Mouse (Mus musculus): ENCODE results near the gene Pde4a. TPM values are rescaled to one million over a fixed set of nuclear protein-coding genes. Genes with fewer than 3 reads are reported as not detected.
A peak's percentile ranks its signal among the peaks of the same experiment; 100 is the strongest.

Pde4a gene
- polyA plus RNA-seq, 1 experiment from 2014 or later: 6.7 TPM

- no peaks in the 10 kb centered on the region for H3K36me3 ChIP-seq (ENCODE audit: control insufficient read depth, insufficient read depth, low read length)
- H3K4me2 ChIP-seq (ENCODE audit: low read length): no peak overlapping the region
- H3K9ac ChIP-seq (ENCODE audit: low read length): no peak overlapping the region
- 80% methylated on average over 12 of the region's 12 CpGs for WGBS
- no peak overlapping the region for H3K4me3 ChIP-seq (ENCODE audit: low read depth, low read length)
- H3K27me3 ChIP-seq (replicated peaks; ENCODE audit: control insufficient read depth, insufficient read depth, low read length): no peaks in the 10 kb centered on the region
- H3K4me1 ChIP-seq (replicated peaks; ENCODE audit: control insufficient read depth, insufficient read depth, low read length): no peaks in the 10 kb centered on the region
- no peak overlapping the region for H3K27ac ChIP-seq (ENCODE audit: low read depth)
- DNase-seq (ENCODE audit: low spot score): no peak
- no peak for ATAC-seq (replicated peaks; ENCODE audit: low FRiP score, low TSS enrichment, low read depth)
- H3K9me3 ChIP-seq (ENCODE audit: control insufficient read depth, low read length): no peaks in the 10 kb centered on the region
Observed at GRCm38 (mm10) chr9:21132102-21132775, 33.3 kb upstream of the Pde4a start.

- no peaks in the 10 kb centered on the region for H3K9me3 ChIP-seq (ENCODE audit: control insufficient read depth, low read length)
- no peaks in the 10 kb centered on the region for H3K27me3 ChIP-seq (replicated peaks; ENCODE audit: control insufficient read depth, insufficient read depth, low read length)
- H3K4me1 ChIP-seq (replicated peaks; ENCODE audit: control insufficient read depth, insufficient read depth, low read length): no peaks in the 10 kb centered on the region
- H3K9ac ChIP-seq (ENCODE audit: low read length): no peak overlapping the region
- 77% methylated on average over 9 of the region's 9 CpGs for WGBS
- no peak overlapping the region for H3K4me2 ChIP-seq (ENCODE audit: low read length)
- no peak overlapping the region for H3K4me3 ChIP-seq (ENCODE audit: low read depth, low read length)
- H3K36me3 ChIP-seq (ENCODE audit: control insufficient read depth, insufficient read depth, low read length): peaks cover 9% of the 10 kb centered on the region
- DNase-seq (ENCODE audit: low spot score) (no peak), ATAC-seq (replicated peaks; ENCODE audit: low FRiP score, low TSS enrichment, low read depth) (no peak)
- H3K27ac ChIP-seq (ENCODE audit: low read depth): no peak overlapping the region
Observed at GRCm38 (mm10) chr9:21133064-21133707, 32.3 kb upstream of the Pde4a start.

GRCm38 (mm10) chr9:21134595-21135328 is 30.8 kb upstream of the Pde4a start:
- Histone ChIP-seq H3K4me1 (replicated peaks; ENCODE audit: control insufficient read depth, insufficient read depth, low read length) (no peaks in the 10 kb centered on the region), H3K27me3 (replicated peaks; ENCODE audit: control insufficient read depth, insufficient read depth, low read length) (no peaks in the 10 kb centered on the region), H3K9me3 (ENCODE audit: control insufficient read depth, low read length) (no peaks in the 10 kb centered on the region), H3K27ac (ENCODE audit: low read depth) (no peak overlapping the region), H3K4me2 (ENCODE audit: low read length) (no peak overlapping the region), H3K36me3 (ENCODE audit: control insufficient read depth, insufficient read depth, low read length) (peaks cover 25% of the 10 kb centered on the region), H3K9ac (ENCODE audit: low read length) (no peak overlapping the region), H3K4me3 (ENCODE audit: low read depth, low read length) (no peak overlapping the region)
- WGBS: 79% methylated on average over 9 of the region's 9 CpGs
- ATAC-seq (replicated peaks; ENCODE audit: low FRiP score, low TSS enrichment, low read depth) (no peak), DNase-seq (ENCODE audit: low spot score) (no peak)

DNA sequence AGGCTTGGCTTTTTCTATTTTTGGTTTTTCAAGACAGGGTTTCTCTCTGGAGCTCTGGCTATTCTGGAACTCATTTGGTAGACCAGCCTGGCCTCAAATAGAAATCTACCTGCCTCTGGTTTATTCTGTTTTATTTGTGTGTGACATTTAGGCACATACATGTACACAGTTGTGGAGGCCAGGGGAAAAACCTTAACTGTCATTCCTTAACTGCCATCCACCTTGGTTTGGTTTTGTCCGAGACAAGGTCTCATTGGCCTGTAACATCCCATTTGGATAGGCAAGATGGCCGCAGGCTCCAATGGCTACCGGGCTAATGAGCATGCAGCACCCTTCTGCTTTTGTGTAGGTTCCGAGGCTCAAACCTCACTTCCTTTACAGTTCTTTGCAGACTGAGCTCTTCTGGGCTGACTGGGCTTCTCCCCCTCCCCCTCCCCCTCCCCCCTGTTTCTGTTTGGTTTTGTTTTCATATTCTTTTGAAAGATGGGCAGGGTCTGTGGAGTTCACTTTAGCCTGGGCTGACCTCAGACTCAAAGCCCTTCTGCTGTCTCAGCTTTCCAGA is 30.1 kb upstream of the Pde4a start:
- no peak overlapping the region for H3K4me2 ChIP-seq (ENCODE audit: low read length)
- peaks cover 31% of the 10 kb centered on the region for H3K36me3 ChIP-seq (ENCODE audit: control insufficient read depth, insufficient read depth, low read length)
- H3K27ac ChIP-seq (ENCODE audit: low read depth): no peak overlapping the region
- no peaks in the 10 kb centered on the region for H3K9me3 ChIP-seq (ENCODE audit: control insufficient read depth, low read length)
- H3K4me1 ChIP-seq (replicated peaks; ENCODE audit: control insufficient read depth, insufficient read depth, low read length): no peaks in the 10 kb centered on the region
- WGBS: 77% methylated on average over 4 of the region's 4 CpGs
- no peak overlapping the region for H3K9ac ChIP-seq (ENCODE audit: low read length)
- DNase-seq (ENCODE audit: low spot score) (no peak), ATAC-seq (replicated peaks; ENCODE audit: low FRiP score, low TSS enrichment, low read depth) (no peak)
- H3K4me3 ChIP-seq (ENCODE audit: low read depth, low read length): no peak overlapping the region
- no peaks in the 10 kb centered on the region for H3K27me3 ChIP-seq (replicated peaks; ENCODE audit: control insufficient read depth, insufficient read depth, low read length)

DNA sequence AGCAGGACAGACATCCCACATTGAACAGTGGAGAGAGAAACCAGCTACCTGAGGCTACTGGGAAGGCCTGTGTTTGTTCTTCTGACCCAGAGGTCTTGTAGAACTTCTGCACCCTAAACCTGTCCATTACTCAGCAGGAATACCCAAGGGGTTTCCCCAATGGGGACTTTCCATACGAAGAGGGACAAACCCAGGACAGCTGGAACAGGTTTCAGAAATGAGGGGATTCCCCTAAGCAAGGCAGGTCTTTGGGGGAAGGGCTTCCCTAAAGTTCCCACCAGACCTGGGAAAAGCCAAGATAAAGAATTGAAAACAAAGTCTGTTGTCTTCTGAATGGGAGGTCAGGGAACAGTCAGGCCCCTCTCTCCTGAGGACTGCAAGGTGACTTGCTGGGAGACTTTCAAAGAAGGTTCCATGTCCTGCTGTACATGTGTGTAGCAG is 29.6 kb upstream of the Pde4a start:
- 68% methylated on average over 1 of the region's 1 CpGs for WGBS
- ATAC-seq (replicated peaks; ENCODE audit: low FRiP score, low TSS enrichment, low read depth): no peak
- no peak overlapping the region for H3K9ac ChIP-seq (ENCODE audit: low read length)
- no peak for DNase-seq (ENCODE audit: low spot score)
- H3K36me3 ChIP-seq (ENCODE audit: control insufficient read depth, insufficient read depth, low read length): peaks cover 37% of the 10 kb centered on the region
- no peaks in the 10 kb centered on the region for H3K9me3 ChIP-seq (ENCODE audit: control insufficient read depth, low read length)
- H3K4me1 ChIP-seq (replicated peaks; ENCODE audit: control insufficient read depth, insufficient read depth, low read length): no peaks in the 10 kb centered on the region
- H3K4me2 ChIP-seq (ENCODE audit: low read length): no peak overlapping the region
- H3K27me3 ChIP-seq (replicated peaks; ENCODE audit: control insufficient read depth, insufficient read depth, low read length): no peaks in the 10 kb centered on the region
- no peak overlapping the region for H3K4me3 ChIP-seq (ENCODE audit: low read depth, low read length)
- H3K27ac ChIP-seq (ENCODE audit: low read depth): no peak overlapping the region

- no peak for DNase-seq (ENCODE audit: low spot score)
- no peak for ATAC-seq (replicated peaks; ENCODE audit: low FRiP score, low TSS enrichment, low read depth)
- Histone ChIP-seq H3K36me3 (ENCODE audit: control insufficient read depth, insufficient read depth, low read length) (peaks cover 41% of the 10 kb centered on the region), H3K9me3 (ENCODE audit: control insufficient read depth, low read length) (no peaks in the 10 kb centered on the region), H3K27me3 (replicated peaks; ENCODE audit: control insufficient read depth, insufficient read depth, low read length) (no peaks in the 10 kb centered on the region), H3K4me1 (replicated peaks; ENCODE audit: control insufficient read depth, insufficient read depth, low read length) (no peaks in the 10 kb centered on the region), H3K4me3 (ENCODE audit: low read depth, low read length) (no peak overlapping the region), H3K9ac (ENCODE audit: low read length) (no peak overlapping the region), H3K27ac (ENCODE audit: low read depth) (no peak overlapping the region), H3K4me2 (ENCODE audit: low read length) (no peak overlapping the region)
- 79% methylated on average over 6 of the region's 6 CpGs for WGBS
Observed at GRCm38 (mm10) chr9:21136401-21136800, 29.1 kb upstream of the Pde4a start.

GRCm38 (mm10) chr9:21137229-21137628 is 28.3 kb upstream of the Pde4a start:
- 50% methylated on average over 3 of the region's 3 CpGs for WGBS

DNA sequence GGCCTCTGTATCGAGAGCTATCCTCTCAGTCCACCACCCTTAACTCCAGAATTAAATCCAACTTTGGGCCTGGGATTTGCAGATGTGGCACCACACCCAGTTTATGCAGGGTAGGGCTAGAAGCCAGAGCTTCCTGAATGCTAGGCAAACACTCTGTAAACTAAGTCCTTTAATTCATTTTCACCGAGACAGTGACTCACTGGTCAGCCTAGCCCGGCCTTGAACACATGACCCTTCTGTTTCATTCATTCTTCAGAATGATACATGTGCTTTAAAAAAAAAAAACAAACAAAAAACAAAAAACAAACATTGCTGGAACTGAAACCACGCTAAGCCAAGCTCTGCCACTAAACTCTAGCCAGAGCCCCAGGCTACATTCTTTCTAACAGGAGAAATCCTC is 27.1 kb upstream of the Pde4a start:
- Histone ChIP-seq H3K4me3 (ENCODE audit: low read depth, low read length) (no peak overlapping the region), H3K4me1 (replicated peaks; ENCODE audit: control insufficient read depth, insufficient read depth, low read length) (no peaks in the 10 kb centered on the region), H3K36me3 (ENCODE audit: control insufficient read depth, insufficient read depth, low read length) (peaks cover 61% of the 10 kb centered on the region), H3K9ac (ENCODE audit: low read length) (no peak overlapping the region), H3K9me3 (ENCODE audit: control insufficient read depth, low read length) (no peaks in the 10 kb centered on the region), H3K4me2 (ENCODE audit: low read length) (no peak overlapping the region), H3K27me3 (replicated peaks; ENCODE audit: control insufficient read depth, insufficient read depth, low read length) (no peaks in the 10 kb centered on the region), H3K27ac (ENCODE audit: low read depth) (no peak overlapping the region)
- ATAC-seq (replicated peaks; ENCODE audit: low FRiP score, low TSS enrichment, low read depth): no peak
- 76% methylated on average over 4 of the region's 4 CpGs for WGBS
- no peak for DNase-seq (ENCODE audit: low spot score)

More at GRCm38 (mm10) chr9:21137229-21137628, 28.3 kb upstream of the Pde4a start:
- H3K4me2 ChIP-seq (ENCODE audit: low read length): no peak overlapping the region
- H3K9me3 ChIP-seq (ENCODE audit: control insufficient read depth, low read length): no peaks in the 10 kb centered on the region
- no peak overlapping the region for H3K27ac ChIP-seq (ENCODE audit: low read depth)
- H3K9ac ChIP-seq (ENCODE audit: low read length): no peak overlapping the region
- peak; percentile 13; the same call in 1 of the 2 replicates for ATAC-seq (replicated peaks; ENCODE audit: low FRiP score, low TSS enrichment, low read depth)
- H3K27me3 ChIP-seq (replicated peaks; ENCODE audit: control insufficient read depth, insufficient read depth, low read length): no peaks in the 10 kb centered on the region
- no peaks in the 10 kb centered on the region for H3K4me1 ChIP-seq (replicated peaks; ENCODE audit: control insufficient read depth, insufficient read depth, low read length)
- peak; percentile 82 for DNase-seq (ENCODE audit: low spot score)
- H3K36me3 ChIP-seq (ENCODE audit: control insufficient read depth, insufficient read depth, low read length): peaks cover 49% of the 10 kb centered on the region
- H3K4me3 ChIP-seq (ENCODE audit: low read depth, low read length): no peak overlapping the region

Data from intestine, embryonic 14.5 days (tissue).